Mouse (Mus musculus) urinary bladder, adult 18-20 months (tissue): ENCODE data around the gene Rgl2.
"Not testable (repeated sequence)": the region's sequence is repeated elsewhere in the genome, so short reads cannot be mapped to it uniquely, and the experiment has no call there.

Source experiments
- DNase-seq, 2 experiments: peaks; one replicate each; pipeline ENCODE4 v3.0.0; 2022; ENCODE audit warnings: low spot score in 2 of 2, mixed read lengths in 2 of 2

Rgl2 gene

DNA sequence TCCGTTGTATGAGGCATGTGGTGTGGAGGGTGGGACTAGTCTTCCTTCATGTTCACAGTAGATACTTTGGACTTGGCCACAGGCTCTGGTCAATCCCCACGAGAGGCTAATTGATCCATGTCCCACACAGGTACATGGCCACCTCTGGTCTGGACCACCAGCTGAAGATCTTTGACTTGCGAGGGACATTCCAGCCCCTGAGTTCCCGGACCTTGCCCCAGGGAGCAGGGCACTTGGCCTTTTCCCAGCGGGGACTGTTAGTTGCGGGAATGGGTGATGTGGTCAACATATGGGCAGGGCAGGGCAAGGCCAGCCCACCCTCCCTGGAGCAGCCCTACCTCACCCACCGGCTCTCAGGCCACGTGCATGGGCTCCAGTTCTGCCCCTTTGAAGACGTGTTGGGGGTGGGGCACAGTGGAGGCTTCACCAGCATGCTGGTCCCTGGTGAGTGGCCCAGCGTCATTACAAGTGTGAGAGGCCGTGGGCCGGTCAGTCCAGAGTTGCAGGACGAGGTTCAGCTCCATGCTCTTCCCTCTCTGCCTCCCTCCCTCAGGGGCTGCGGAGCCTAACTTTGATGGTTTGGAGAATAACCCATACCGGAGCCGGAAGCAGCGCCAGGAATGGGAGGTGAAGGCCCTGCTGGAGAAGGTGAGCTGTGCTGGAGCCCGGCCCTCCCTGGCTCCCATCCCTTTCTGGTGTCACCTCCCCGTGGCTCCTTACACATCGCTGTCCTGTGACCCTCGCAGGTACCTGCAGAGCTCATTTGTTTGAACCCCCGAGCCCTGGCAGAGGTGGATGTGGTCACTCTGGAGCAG is 19.0 kb downstream of the Rgl2 start:
- DNase-seq: no peak

DNA sequence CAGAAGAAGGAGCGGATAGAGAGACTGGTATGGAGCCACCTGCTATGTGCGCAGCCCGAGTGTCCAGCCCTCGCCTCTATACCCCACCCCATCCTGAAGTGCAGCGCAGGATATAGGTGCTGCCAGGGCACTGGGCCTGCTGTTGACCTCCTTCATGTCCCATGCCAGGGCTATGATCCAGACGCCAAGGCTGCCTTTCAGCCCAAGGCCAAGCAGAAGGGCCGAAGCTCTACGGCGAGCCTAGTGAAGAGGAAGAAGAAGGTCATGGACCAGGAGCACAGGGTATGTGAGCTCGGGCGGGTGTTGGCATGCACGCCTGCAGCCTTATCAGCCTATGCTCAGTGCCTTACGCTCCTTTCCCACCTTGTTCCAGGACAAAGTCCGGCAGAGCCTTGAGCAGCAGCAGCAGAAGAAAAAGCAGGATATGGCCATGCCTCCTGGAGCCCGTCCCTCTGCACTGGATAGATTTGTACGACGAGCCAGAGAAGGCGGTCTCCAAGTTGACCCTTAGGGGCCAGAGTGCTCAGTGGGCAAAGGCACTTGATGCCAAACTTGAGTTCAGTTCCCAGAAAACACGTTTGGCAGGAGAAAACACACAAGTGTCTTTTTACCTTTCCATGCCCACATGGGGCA is 19.7 kb downstream of the Rgl2 start:
- DNase-seq: no peak

- no peak for DNase-seq
These were observed 20.8 kb downstream of the Rgl2 start for GRCm38 (mm10) chr17:33950131-33950625.

GRCm38 (mm10) chr17:33951021-33951946 is 21.9 kb downstream of the Rgl2 start, which contains the start of gene B3galt4:
B3galt4 (minus strand) TSS chr17:33951488.
- DNase-seq: peak; percentile 60 to 69

DNA sequence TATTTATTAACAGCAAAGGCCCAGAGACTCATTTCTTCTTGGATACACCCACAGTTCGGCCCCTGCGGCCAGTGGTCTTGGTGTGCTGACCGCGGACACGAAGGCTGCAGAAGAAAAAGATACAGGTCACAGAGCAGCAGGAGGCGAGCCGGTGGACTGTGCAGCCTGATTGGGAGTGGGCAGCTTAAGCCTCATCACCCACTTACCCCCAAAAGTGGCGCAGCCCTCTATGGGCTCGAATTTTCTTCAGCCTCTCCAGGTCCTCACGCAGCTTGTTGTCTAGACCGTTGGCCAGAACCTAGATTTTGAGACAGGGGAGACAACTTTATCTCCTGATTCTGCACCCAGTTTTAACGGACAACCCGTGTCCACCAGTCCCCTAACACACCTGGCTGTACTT is 22.7 kb downstream of the Rgl2 start:
- not testable (repeated sequence) for DNase-seq

GRCm38 (mm10) chr17:33952879-33953278 is 23.5 kb downstream of the Rgl2 start:
- no peak for DNase-seq

- DNase-seq: no peak
These were observed 24.0 kb downstream of the Rgl2 start for GRCm38 (mm10) chr17:33953310-33953709.

GRCm38 (mm10) chr17:33953961-33954565 is 24.7 kb downstream of the Rgl2 start:
- DNase-seq: no peak

DNA sequence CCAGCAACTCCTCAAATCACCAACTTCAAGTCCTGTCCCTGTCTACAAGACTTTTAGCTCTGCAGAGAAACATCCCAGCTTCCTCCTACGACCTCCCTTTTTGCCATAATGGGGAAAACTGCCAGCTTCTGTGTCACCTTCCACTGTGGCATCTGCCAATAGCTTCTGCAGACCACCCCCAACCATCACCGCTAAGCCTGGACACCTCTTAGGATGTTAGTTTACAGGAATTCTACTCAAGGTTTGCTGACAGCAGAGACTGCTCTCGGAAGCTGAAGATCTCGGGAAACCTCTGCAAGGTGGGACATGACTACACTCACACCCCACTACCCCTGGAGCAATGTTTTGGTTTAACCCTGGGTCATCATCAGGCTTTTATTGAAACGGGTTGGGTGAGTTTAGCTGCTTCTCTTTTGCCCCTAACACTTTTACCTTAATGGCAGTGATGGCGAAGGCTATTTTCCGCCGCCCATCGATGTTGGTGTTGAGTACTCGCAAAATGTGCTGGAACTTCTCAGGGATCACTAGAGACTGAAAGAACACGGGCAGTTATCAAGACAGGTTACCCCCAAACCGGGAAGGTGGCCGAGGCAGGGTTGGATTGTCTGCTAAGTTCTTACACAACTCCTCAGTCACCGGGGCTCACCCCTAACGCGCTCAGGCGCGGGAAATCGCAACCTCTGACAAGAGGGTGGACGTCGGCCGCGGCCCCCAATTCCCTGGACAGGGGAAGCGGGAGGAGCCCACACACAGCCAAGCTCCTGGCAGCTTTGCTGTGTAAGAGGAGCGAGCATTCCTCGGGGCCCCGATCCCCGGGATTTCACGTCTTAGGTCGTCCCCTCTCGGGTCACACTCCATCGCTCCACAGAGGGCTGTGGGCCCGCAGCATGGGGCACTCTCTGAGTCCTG is 25.6 kb downstream of the Rgl2 start:
- DNase-seq: no peak

DNA sequence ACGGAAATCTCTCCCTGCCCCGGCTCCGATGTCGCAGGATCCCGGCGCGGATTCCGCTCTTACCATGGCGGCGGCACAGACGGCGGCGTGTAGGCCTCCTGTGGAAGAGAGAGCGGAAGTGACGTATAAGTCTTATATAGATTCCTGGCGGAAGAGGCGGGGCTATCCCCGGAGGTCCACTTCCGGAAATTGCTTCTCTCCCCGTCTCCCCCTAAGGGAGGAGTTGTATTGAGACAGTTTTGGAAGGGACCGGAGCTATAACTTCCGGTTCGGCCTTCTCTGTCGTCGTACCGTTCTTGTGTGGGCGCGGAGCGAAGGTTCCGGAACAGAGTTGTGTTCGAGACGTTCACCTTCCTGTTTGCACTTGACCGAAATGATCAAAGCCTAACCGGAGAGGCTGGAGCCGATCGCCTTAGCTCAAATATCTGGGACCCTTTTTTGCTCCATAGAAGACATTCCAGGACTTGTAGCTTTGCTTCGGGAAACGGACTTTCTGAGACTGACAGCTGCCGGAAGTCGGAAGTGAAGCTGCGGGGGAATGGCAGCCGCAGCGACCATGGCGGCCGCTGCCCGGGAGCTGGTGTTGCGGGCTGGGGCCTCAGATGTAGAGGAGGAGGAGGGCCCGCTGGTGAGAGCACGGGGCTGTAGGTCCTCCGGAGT is 26.3 kb downstream of the Rgl2 start, which contains the start of the genes Vps52 and Rps18:
Vps52 (plus strand) TSS at position 258 of the 660 bp plus-strand sequence.
Rps18 (minus strand) TSS at position 447 of the 660 bp plus-strand sequence.
- peak; percentile 90 to 93 for DNase-seq

DNA sequence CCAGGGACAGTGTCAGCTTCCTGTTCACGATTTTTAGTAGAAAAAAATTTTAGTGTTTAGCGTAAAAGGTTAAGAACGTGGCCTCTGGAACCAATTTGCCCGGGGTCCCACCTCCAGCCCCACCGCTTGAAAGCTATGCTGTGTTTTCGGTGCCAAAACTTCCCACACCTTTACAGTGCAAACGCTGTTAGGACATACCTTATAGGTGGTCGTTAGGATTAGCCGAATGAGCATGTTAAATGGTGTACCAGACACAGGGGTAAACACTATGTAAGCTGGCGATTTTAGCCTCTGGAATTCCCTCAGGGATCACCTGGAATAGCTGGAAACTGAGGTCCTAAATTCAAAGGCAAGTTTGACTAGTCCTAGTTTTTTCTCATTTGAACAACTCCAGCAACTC is 27.0 kb downstream of the Rgl2 start:
- no peak for DNase-seq

- DNase-seq: no peak
These were observed 28.1 kb downstream of the Rgl2 start for GRCm38 (mm10) chr17:33957493-33957892.

GRCm38 (mm10) chr17:33958451-33958850 is 29.1 kb downstream of the Rgl2 start:
- no peak for DNase-seq

- no peak for DNase-seq
These were observed 29.8 kb downstream of the Rgl2 start for GRCm38 (mm10) chr17:33959135-33959534.

- no peak for DNase-seq
These were observed 30.6 kb downstream of the Rgl2 start for GRCm38 (mm10) chr17:33959948-33960347.

- DNase-seq: no peak
These were observed 33.5 kb downstream of the Rgl2 start for GRCm38 (mm10) chr17:33962876-33963275.

DNA sequence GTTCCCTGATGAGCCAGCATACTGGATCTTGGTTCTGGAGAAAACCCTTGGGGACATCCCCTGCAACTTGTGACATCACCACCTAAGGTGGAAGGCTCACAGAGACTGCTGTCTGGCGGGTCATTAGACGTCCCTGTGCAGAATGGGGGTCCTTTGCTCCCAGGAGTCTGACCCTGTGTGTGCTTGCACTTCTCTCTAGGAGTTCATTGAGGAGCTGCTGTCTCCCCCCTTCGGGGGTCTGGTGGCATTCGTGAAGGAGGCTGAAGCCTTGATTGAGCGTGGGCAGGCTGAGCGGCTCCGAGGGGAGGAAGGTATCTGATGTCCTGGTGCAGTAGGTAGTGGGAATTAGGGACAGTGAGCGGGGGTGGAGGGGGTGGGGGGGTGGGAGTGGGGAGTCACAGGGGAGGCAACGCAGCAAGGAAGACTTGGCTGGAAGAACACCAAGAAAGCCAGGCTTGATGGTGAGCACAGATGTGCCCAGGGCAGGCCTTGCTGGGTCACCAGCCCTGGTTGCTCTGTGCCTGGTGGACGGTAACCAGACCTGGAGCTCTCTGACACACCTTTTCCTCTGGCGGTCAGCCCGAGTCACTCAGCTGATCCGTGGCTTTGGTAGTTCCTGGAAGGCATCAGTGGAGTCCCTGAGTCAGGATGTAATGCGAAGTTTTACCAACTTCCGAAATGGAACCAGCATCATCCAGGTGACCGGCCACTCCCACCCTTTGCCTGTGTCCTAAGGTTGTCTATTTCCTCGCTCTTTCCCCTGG is 35.9 kb downstream of the Rgl2 start:
- DNase-seq: no peak

GRCm38 (mm10) chr17:33965846-33966550 is 36.7 kb downstream of the Rgl2 start:
- DNase-seq: no peak
